Mouse (Mus musculus) lung, embryonic 14.5 days (tissue): ENCODE data around the gene Pla2r1. TPM values are rescaled to one million over a fixed set of nuclear protein-coding genes. Genes with fewer than 3 reads are reported as not detected.

Experiments used
- ATAC-seq: fragments of 200-750 bp; cut with Nextera tagmentation; 2 replicates; pipeline ENCODE4 v1.8.0; 2017; ENCODE audit warnings: mild to moderate bottlenecking, moderate TSS enrichment, moderate library complexity; ENCODE audit not compliant: insufficient read depth
- DNase-seq: peaks from one replicate; pipeline ENCODE4 v3.0.0-alpha.2; 2015
- H3K27ac ChIP-seq: fragments of 300-500 bp; sonication (generic); 2 replicates; pipeline ENCODE4 v1.5.1; 2014; ENCODE audit warnings: low read depth, mild to moderate bottlenecking, moderate library complexity
- H3K27me3 ChIP-seq: fragments of 300-500 bp; sonication (generic); 2 replicates; pipeline ENCODE4 v1.6.1; 2014; ENCODE audit warnings: low read length, control low read depth; ENCODE audit not compliant: insufficient read depth
- H3K36me3 ChIP-seq: fragments of 300-500 bp; sonication (generic); 2 replicates; pipeline ENCODE4 v1.6.1; 2014; ENCODE audit warnings: control low read depth; ENCODE audit not compliant: insufficient read depth
- H3K4me1 ChIP-seq: fragments of 300-500 bp; sonication (generic); 2 replicates; pipeline ENCODE4 v1.6.1; 2014; ENCODE audit warnings: antibody characterized with exemption, control low read depth; ENCODE audit not compliant: insufficient read depth
- H3K4me2 ChIP-seq: fragments of 300-500 bp; sonication (generic); 2 replicates; pipeline ENCODE4 v1.6.1; 2014; ENCODE audit warnings: mild to moderate bottlenecking
- H3K4me3 ChIP-seq: fragments of 300-500 bp; sonication (generic); 2 replicates; pipeline ENCODE4 v1.5.1; 2014; ENCODE audit warnings: low read depth, low read length
- H3K9ac ChIP-seq: fragments of 300-500 bp; sonication (generic); 2 replicates; pipeline ENCODE4 v1.6.1; 2014
- H3K9me3 ChIP-seq: fragments of 300-500 bp; sonication (generic); 2 replicates; pipeline ENCODE4 v1.6.1; 2016; ENCODE audit warnings: low read depth, low read length, control low read depth
- CTCF ChIP-seq: IDR thresholded peaks from 2 replicates; pipeline ENCODE4 v1.5.1; 2016; ENCODE audit warnings: antibody characterized with exemption, low read depth
- WGBS: fragments of 180-500 bp; shearing (Covaris S2); extraction: QIAGEN DNeasy Blood & Tissue Kit; methylation state at CpG from one replicate; pipeline ENCODE4 v1.1.7; 2014; 5-methylcytosine and 5-hydroxymethylcytosine counted together
- polyA plus RNA-seq: library from polyadenylated mRNA; unstranded; fragments of >200 nt; fragmentation: Nextera tagmentation; extraction: Ambion mirVana; gene quantifications from 2 replicates; pipeline ENCODE4 v1.2.1, GENCODE M21; 2014

The Pla2r1 gene
- polyA plus RNA-seq, 1 experiment from 2014 or later = 4.6 TPM

DNA sequence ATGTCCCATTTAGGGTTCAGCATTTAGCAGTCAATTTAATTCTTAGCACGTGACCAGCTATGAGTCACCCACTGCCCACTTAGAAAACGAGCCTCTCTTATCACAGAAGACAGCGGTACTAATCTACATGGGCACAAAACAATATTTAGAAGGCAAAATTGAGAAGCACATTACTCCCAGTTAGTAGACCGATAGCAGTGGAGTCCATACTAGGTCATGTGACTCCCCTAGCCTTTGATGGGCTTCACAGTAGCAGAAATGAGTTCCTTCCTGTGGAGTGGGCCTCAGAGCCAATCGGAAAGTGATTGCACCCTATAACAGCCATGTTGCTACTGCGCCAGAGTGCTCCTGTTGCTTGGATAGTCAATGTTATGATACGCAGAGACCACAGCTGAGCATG, 148.3 kb downstream of the Pla2r1 start:
- TF ChIP-seq CTCF = no peak
- H3K4me1 ChIP-seq = no peaks in the 10 kb centered on the region
- no peaks in the 10 kb centered on the region for H3K9me3 ChIP-seq
- H3K36me3 ChIP-seq = no peaks in the 10 kb centered on the region
- no peak overlapping the region for H3K27ac ChIP-seq
- no peak overlapping the region for H3K9ac ChIP-seq
- no peaks in the 10 kb centered on the region for H3K27me3 ChIP-seq
- DNase-seq = no peak
- ATAC-seq = no peak
- 91% methylated on average over 7 of the region's 7 CpGs for WGBS
- H3K4me3 ChIP-seq = no peak overlapping the region
- H3K4me2 ChIP-seq = no peak overlapping the region

DNA sequence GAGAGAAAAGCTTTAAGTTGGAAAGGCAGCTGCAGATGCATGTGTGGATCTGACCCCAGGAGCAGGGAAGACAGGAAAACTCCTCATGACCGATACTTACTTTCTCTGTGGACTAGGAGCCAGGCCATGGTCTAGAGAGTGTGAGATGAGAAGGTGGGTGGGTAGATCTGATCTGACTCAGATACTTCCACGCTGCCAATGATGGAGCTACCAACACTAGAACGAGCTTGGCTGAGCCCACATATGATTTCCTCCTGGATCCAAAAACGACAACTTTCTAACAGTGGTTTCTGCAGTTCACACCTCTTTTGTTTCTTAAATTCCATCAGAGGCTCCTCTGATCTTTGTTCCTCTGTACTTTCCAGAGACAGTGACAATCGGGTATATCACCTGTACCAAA, 151.4 kb downstream of the Pla2r1 start:
- DNase-seq (no peak), ATAC-seq (no peak)
- Histone ChIP-seq H3K9me3 (no peaks in the 10 kb centered on the region), H3K4me3 (no peak overlapping the region), H3K27ac (no peak overlapping the region), H3K27me3 (no peaks in the 10 kb centered on the region), H3K4me1 (no peaks in the 10 kb centered on the region), H3K36me3 (no peaks in the 10 kb centered on the region), H3K4me2 (no peak overlapping the region), H3K9ac (no peak overlapping the region)
- WGBS = 50% methylated on average over 5 of the region's 5 CpGs
- TF ChIP-seq CTCF = no peak

DNA sequence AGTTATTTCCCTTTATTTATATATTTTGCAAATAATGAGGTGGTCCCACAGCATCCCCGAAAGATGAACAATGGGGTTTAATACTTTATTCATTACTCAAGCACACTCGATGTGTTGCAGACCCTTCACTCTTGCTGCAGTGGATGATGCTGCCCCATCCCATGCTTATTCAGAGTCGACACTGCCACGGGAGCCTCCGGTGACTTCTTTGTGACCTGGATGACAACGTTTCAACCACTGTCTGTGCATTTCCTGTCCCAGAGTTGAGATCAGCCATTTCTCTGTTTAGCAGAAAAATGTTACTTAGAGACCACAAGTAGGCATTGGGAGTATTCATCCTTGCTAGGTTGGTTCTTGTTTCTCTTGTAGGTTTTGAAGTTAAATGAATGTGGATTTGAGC, 159.3 kb downstream of the Pla2r1 start:
- no peak for TF ChIP-seq CTCF
- no peak for DNase-seq

GRCm38 (mm10) chr2:60392286-60392685, 160.8 kb downstream of the Pla2r1 start:
- H3K4me2 ChIP-seq = no peak overlapping the region
- H3K4me1 ChIP-seq = no peaks in the 10 kb centered on the region
- DNase-seq (no peak), ATAC-seq (no peak)
- H3K9ac ChIP-seq = no peak overlapping the region
- TF ChIP-seq CTCF = no peak
- H3K9me3 ChIP-seq = no peaks in the 10 kb centered on the region
- no peaks in the 10 kb centered on the region for H3K27me3 ChIP-seq
- no peaks in the 10 kb centered on the region for H3K36me3 ChIP-seq
- no peak overlapping the region for H3K4me3 ChIP-seq
- 27% methylated on average over 4 of the region's 4 CpGs for WGBS
- no peak overlapping the region for H3K27ac ChIP-seq

More for the DNA sequence above, 159.3 kb downstream of the Pla2r1 start:
- no peak overlapping the region for H3K27ac ChIP-seq
- no peaks in the 10 kb centered on the region for H3K4me1 ChIP-seq
- H3K9ac ChIP-seq = no peak overlapping the region
- no peak overlapping the region for H3K4me3 ChIP-seq
- no peaks in the 10 kb centered on the region for H3K9me3 ChIP-seq
- no peaks in the 10 kb centered on the region for H3K27me3 ChIP-seq
- no peak overlapping the region for H3K4me2 ChIP-seq
- 50% methylated on average over 6 of the region's 6 CpGs for WGBS
- H3K36me3 ChIP-seq = no peaks in the 10 kb centered on the region
- no peak for ATAC-seq

DNA sequence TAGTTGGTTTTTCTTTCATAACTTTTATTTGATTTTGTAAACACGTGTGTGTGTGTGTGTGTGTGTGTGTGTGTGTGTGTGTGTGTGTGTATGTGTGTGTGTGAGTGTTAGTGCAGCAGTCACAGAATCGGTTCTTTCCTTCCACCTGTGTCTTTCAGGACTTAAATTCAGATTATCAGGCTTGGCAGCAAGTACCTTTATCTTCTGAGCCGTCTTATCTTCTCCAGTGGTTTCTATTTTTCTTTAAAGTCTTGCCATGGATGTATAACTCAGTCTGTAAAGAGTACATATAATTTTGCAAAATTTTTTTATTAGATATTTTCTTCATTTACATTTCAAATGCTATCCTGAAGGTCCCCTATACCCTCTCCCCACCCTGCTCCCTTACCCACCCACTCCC, 165.7 kb downstream of the Pla2r1 start:
- H3K9ac ChIP-seq = no peak overlapping the region
- H3K27ac ChIP-seq = no peak overlapping the region
- H3K4me1 ChIP-seq = peaks cover 4% of the 10 kb centered on the region; the same call in 1 of the 2 replicates
- TF ChIP-seq CTCF = no peak
- H3K4me3 ChIP-seq = no peak overlapping the region
- H3K27me3 ChIP-seq = no peaks in the 10 kb centered on the region
- no peaks in the 10 kb centered on the region for H3K36me3 ChIP-seq
- no peak overlapping the region for H3K4me2 ChIP-seq
- no peaks in the 10 kb centered on the region for H3K9me3 ChIP-seq
- DNase-seq (no peak), ATAC-seq (no peak)
- 65% methylated on average over 3 of the region's 3 CpGs for WGBS

DNA sequence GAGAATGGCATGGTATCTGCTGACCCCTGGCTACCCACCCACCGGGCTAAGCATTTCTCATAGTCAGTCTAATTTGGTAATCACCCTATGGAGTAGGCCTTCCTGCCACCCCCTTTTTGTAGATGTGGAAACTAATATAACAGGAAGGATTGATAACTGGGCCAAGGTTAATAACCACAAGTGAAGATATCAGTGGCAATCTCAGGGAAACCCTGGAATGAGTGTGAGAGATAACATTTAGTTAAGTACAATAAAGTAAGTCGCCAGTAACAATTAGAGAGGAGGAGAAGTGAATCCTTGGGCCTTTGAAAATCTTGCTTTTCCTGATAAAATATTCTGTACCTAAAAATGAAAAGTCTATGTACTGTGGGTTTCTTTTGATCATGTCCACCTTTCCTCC, 166.3 kb downstream of the Pla2r1 start:
- H3K27ac ChIP-seq = no peak overlapping the region
- WGBS = 70% methylated on average over 2 of the region's 2 CpGs
- TF ChIP-seq CTCF = no peak
- no peaks in the 10 kb centered on the region for H3K9me3 ChIP-seq
- H3K4me1 ChIP-seq = peaks cover 6% of the 10 kb centered on the region; the same call in 1 of the 2 replicates
- ATAC-seq (no peak), DNase-seq (no peak)
- no peaks in the 10 kb centered on the region for H3K27me3 ChIP-seq
- no peaks in the 10 kb centered on the region for H3K36me3 ChIP-seq
- no peak overlapping the region for H3K4me3 ChIP-seq
- no peak overlapping the region for H3K4me2 ChIP-seq
- no peak overlapping the region for H3K9ac ChIP-seq

DNA sequence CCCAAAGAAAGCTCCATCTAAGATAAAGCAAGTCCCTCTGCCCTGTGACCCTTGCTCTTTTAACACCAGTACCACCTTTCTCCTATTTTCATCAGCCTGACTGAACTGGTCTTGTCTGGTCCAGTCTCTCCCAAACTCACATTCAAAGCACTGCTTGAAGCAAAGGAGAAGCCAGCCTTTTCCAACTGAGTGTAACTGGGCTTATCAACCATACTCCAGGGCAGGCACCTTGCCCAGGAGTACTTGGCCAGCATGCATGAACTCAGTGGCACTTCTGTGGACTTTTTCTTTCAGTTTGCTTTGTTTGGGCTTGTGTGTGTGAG, 168.4 kb downstream of the Pla2r1 start:
- H3K4me1 ChIP-seq = peaks cover 6% of the 10 kb centered on the region; the same call in 1 of the 2 replicates
- ATAC-seq = no peak
- TF ChIP-seq CTCF = no peak
- no peak overlapping the region for H3K4me2 ChIP-seq
- H3K36me3 ChIP-seq = no peaks in the 10 kb centered on the region
- no peaks in the 10 kb centered on the region for H3K27me3 ChIP-seq
- no peaks in the 10 kb centered on the region for H3K9me3 ChIP-seq
- H3K4me3 ChIP-seq = no peak overlapping the region
- DNase-seq = no peak
- H3K9ac ChIP-seq = no peak overlapping the region
- H3K27ac ChIP-seq = no peak overlapping the region
